Mouse (Mus musculus): Measurements from ENCODE around the gene Ddb1.

DNA sequence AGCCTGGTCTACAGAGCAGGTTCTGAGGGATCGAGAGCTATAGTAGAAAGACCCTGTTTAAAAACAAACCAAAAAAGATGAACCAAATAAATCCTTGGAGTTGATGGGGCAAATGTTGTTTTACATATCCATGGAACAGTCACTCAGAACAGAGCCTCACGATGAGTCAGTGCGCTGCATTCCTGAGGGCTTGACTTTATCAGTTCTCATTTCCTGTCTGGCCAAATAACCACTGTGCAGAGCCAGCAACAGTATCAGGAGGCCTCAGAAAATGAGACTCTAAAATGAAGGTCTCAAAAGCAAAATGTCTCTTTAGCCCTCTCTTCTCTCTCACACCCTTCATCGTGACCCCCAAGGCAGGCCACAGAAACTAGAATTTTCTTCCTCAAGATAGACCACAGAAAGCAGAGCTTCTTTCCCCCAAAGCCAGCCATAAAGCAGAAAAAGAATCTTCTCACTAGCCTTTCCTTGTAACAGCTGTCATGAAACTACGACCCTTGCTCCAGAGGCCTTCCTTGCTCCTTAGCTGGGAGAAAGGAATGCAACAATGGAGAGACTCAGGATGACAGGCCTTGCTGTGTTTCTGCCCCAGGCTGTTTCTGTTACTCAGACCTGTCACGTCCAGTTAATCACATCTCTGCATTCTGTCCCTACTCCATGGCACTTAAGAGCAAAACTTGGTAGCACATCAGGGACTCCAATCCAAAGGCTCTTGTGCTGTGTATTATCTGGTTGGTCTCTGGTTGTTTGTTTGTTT, 43.4 kb upstream of the Ddb1 start:
- TF ChIP-seq POLR2A (IDR thresholded peaks at IDR 0.05; ENCODE audit: borderline replicate concordance, low read depth, low read length) (no peak), CTCF (IDR thresholded peaks at IDR 0.05; ENCODE audit: low read depth, low read length) (no peak)
